In the genomic region with DNA sequence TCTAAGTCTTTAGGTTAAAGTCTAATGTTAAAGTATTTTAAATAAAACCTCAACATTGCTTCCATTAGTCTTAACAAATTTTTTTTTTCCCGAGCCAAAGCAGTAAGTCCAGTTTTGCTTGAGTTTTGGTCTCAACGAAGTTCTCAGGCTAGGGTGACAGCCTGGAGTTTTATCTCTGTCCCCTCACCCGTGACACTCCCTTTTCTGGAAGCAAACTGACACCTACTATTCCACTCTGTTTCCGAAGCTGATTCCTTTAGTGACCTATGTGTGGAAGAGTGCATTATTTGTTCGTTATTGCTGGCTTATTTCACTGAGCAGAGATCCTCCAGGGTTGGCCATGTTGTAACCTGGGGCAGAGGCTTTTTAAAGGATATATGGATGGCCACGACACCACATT, we compare ENCODE assay signal across 9 mouse cellular contexts. TPM values are rescaled to one million over a fixed set of nuclear protein-coding genes. Genes with fewer than 3 reads are reported as not detected.
DNase-seq lines count a peak whose midpoint lies in the region; ATAC-seq lines count a peak whose summit lies in the region.
"Had no signal": no experiment of that assay in that cellular context is flagged by ENCODE, and none has a peak within 500 bp of the region (broad histone marks: within the 10 kb centered on the region; RNA-seq: fewer than 3 reads in every experiment).

No protein-coding gene starts in this region.

- no peak for DNase-seq in heart, adult 18-20 months
- DNase-seq in embryo, embryonic 10 days (ENCODE audit: low spot score): no peak
- no peak for DNase-seq in adrenal gland, postnatal 4 days (ENCODE audit: low spot score in 2 of 2)

- H3K27ac ChIP-seq in heart, embryonic 16.5 days (ENCODE audit: low read length): no peak overlapping the region
- H3K27ac ChIP-seq in embryonic facial prominence, embryonic 13.5 days: no peak overlapping the region
- H3K27ac ChIP-seq in intestine, embryonic 16.5 days (ENCODE audit: low read length): no peak overlapping the region
- H3K27ac ChIP-seq in midbrain, embryonic 16.5 days (ENCODE audit: low read length): no peak overlapping the region

- H3K9me3 ChIP-seq in heart, embryonic 16.5 days (replicated peaks; ENCODE audit: control insufficient read depth, low read length): no peaks in the 10 kb centered on the region
- H3K9me3 ChIP-seq in embryonic facial prominence, embryonic 13.5 days: no peaks in the 10 kb centered on the region
- H3K9me3 ChIP-seq in intestine, embryonic 16.5 days (ENCODE audit: control insufficient read depth, low read length): no peaks in the 10 kb centered on the region
- H3K9me3 ChIP-seq in midbrain, embryonic 16.5 days (replicated peaks; ENCODE audit: control insufficient read depth, low read length, poor library complexity, severe bottlenecking): no peaks in the 10 kb centered on the region

- no peak overlapping the region for H3K9ac ChIP-seq in heart, embryonic 16.5 days (ENCODE audit: low read length)
- no peak overlapping the region for H3K9ac ChIP-seq in embryonic facial prominence, embryonic 13.5 days
- H3K9ac ChIP-seq in intestine, embryonic 16.5 days (ENCODE audit: low read depth, low read length): 0 out of 2 replicates have a peak overlapping the region, but pooled peaks have one; percentile 81
- no peak overlapping the region; the same call in 1 of the 2 replicates for H3K9ac ChIP-seq in midbrain, embryonic 16.5 days (ENCODE audit: low read depth, low read length)

- H3K4me3 ChIP-seq in heart, embryonic 16.5 days (ENCODE audit: low read length): no peak overlapping the region
- peak overlapping the region; percentile 81; the same call in 1 of the 2 replicates for H3K4me3 ChIP-seq in embryonic facial prominence, embryonic 13.5 days
- H3K4me3 ChIP-seq in intestine, embryonic 16.5 days (ENCODE audit: low read length): peak overlapping the region; percentile 93; the same call in 1 of the 2 replicates
- H3K4me3 ChIP-seq in midbrain, embryonic 16.5 days (ENCODE audit: low read depth, low read length): no peak overlapping the region; the same call in 1 of the 2 replicates

- peaks cover 3% of the 10 kb centered on the region for H3K27me3 ChIP-seq in heart, embryonic 16.5 days (ENCODE audit: control insufficient read depth, insufficient read depth, low read length)
- peaks cover 44% of the 10 kb centered on the region for H3K27me3 ChIP-seq in embryonic facial prominence, embryonic 13.5 days
- peaks cover 6% of the 10 kb centered on the region; the same call in 1 of the 2 replicates for H3K27me3 ChIP-seq in intestine, embryonic 16.5 days (replicated peaks; ENCODE audit: control insufficient read depth, insufficient read depth, low read length)
- H3K27me3 ChIP-seq in midbrain, embryonic 16.5 days (ENCODE audit: control insufficient read depth, insufficient read depth, low read depth, low read length): peaks cover 6% of the 10 kb centered on the region; the same call in 1 of the 2 replicates
- H3K27me3 ChIP-seq: CH12.LX had no signal

- no peaks in the 10 kb centered on the region for H3K36me3 ChIP-seq in heart, embryonic 16.5 days (ENCODE audit: control insufficient read depth, insufficient read depth)
- H3K36me3 ChIP-seq in embryonic facial prominence, embryonic 13.5 days: no peaks in the 10 kb centered on the region; the same call in 1 of the 2 replicates
- no peaks in the 10 kb centered on the region for H3K36me3 ChIP-seq in intestine, embryonic 16.5 days (ENCODE audit: control insufficient read depth, insufficient read depth, low read length)
- H3K36me3 ChIP-seq in midbrain, embryonic 16.5 days (ENCODE audit: control insufficient read depth, insufficient read depth, low read length): no peaks in the 10 kb centered on the region

- peak overlapping the region; percentile 97 for H3K4me2 ChIP-seq in heart, embryonic 16.5 days (ENCODE audit: low read depth, low read length)
- H3K4me2 ChIP-seq in embryonic facial prominence, embryonic 13.5 days: peak overlapping the region; percentile 99
- H3K4me2 ChIP-seq in intestine, embryonic 16.5 days (ENCODE audit: low read depth, low read length): peak overlapping the region; percentile 96; the same call in 1 of the 2 replicates
- peak overlapping the region; percentile 97; the same call in 1 of the 2 replicates for H3K4me2 ChIP-seq in midbrain, embryonic 16.5 days (ENCODE audit: low read length)

- ATAC-seq in heart, embryonic 16.5 days (replicated peaks; ENCODE audit: extremely low read depth, insufficient read depth, low FRiP score): no peak
- no peak for ATAC-seq in embryonic facial prominence, embryonic 13.5 days (ENCODE audit: insufficient number of reproducible peaks, insufficient read depth, low FRiP score, low TSS enrichment, low read depth)
- ATAC-seq in intestine, embryonic 16.5 days: no peak
- no peak for ATAC-seq in midbrain, embryonic 16.5 days
- ATAC-seq in CD4-positive, CD25-positive, alpha-beta regulatory T cell, adult 4 months: no peak

- H3K4me1 ChIP-seq in heart, embryonic 16.5 days (ENCODE audit: control insufficient read depth, insufficient read depth, low read length): peaks cover 16% of the 10 kb centered on the region
- H3K4me1 ChIP-seq in embryonic facial prominence, embryonic 13.5 days: peaks cover 22% of the 10 kb centered on the region
- peaks cover 12% of the 10 kb centered on the region for H3K4me1 ChIP-seq in intestine, embryonic 16.5 days (ENCODE audit: control insufficient read depth, insufficient read depth, low read length)
- peaks cover 16% of the 10 kb centered on the region for H3K4me1 ChIP-seq in midbrain, embryonic 16.5 days (ENCODE audit: control insufficient read depth, insufficient read depth, low read length)

- WGBS in heart, embryonic 16.5 days: 25% methylated on average over 6 of the region's 6 CpGs
- 31% methylated on average over 6 of the region's 6 CpGs for WGBS in embryonic facial prominence, embryonic 13.5 days
- WGBS in intestine, embryonic 16.5 days: 29% methylated on average over 6 of the region's 6 CpGs
- 34% methylated on average over 6 of the region's 6 CpGs for WGBS in midbrain, embryonic 16.5 days

RNA-seq across cellular contexts. Expression of a gene that starts 1.1 kb away (rescaled TPM):
- polyA plus RNA-seq in heart, embryonic 16.5 days (2015; fragmentation: Nextera tagmentation; extraction: Ambion mirVana): 5.5 and 5.6 TPM in 2 replicates
- 10 to 100 TPM; 22.4 to 26.0 TPM for total RNA-seq in heart, adult 18-20 months (2021)
- polyA plus RNA-seq in embryonic facial prominence, embryonic 13.5 days (2015; fragmentation: Nextera tagmentation; extraction: Ambion mirVana): 5.2 and 5.3 TPM in 2 replicates
- polyA plus RNA-seq in intestine, embryonic 16.5 days (2015; fragmentation: Nextera tagmentation; extraction: Ambion mirVana): 3.1 and 3.4 TPM in 2 replicates
- polyA plus RNA-seq in midbrain, embryonic 16.5 days (2015; fragmentation: Nextera tagmentation; extraction: Ambion mirVana): 10.0 and 11.0 TPM in 2 replicates
- polyA plus RNA-seq in CD4-positive, CD25-positive, alpha-beta regulatory T cell, adult 4 months (2017; shearing (Covaris generic)): 1 to 10 TPM; 2.6 to 3.6 TPM
- 10 to 100 TPM; 19.0 to 25.7 TPM for total RNA-seq in adrenal gland, postnatal 4 days (2021)

RNA-seq across cellular contexts. Expression of a gene that starts 44.8 kb away (rescaled TPM):
- polyA plus RNA-seq in heart, embryonic 16.5 days (2015; fragmentation: Nextera tagmentation; extraction: Ambion mirVana): 5.5 and 5.7 TPM in 2 replicates
- 1 to 10 TPM; 6.0 to 6.5 TPM for total RNA-seq in heart, adult 18-20 months (2021)
- 8.7 and 12.1 TPM in 2 replicates for polyA plus RNA-seq in embryonic facial prominence, embryonic 13.5 days (2015; fragmentation: Nextera tagmentation; extraction: Ambion mirVana)
- 6.2 and 6.7 TPM in 2 replicates for polyA plus RNA-seq in intestine, embryonic 16.5 days (2015; fragmentation: Nextera tagmentation; extraction: Ambion mirVana)
- 10.8 and 10.9 TPM in 2 replicates for polyA plus RNA-seq in midbrain, embryonic 16.5 days (2015; fragmentation: Nextera tagmentation; extraction: Ambion mirVana)
- 1 to 10 TPM; 3.5 to 5.2 TPM for polyA plus RNA-seq in CD4-positive, CD25-positive, alpha-beta regulatory T cell, adult 4 months (2017; shearing (Covaris generic))
- total RNA-seq in adrenal gland, postnatal 4 days (2021): 10 to 100 TPM; 10.5 to 12.6 TPM

Comparison
In these comparisons a context has a peak if more than half of its experiments do, and no peak if none do; other contexts are left out.
1. H3K4me3 ChIP-seq: peak in embryonic facial prominence, embryonic 13.5 days (single experiment) and intestine, embryonic 16.5 days (single experiment); none in heart, embryonic 16.5 days (single experiment) and midbrain, embryonic 16.5 days (single experiment).
2. Peak in every context shown above with its lines, with median percentiles within 50 percentile points of each other: H3K4me2 ChIP-seq.